Mouse (Mus musculus): ENCODE results near the gene Ppp6c. TPM values are rescaled to one million over a fixed set of nuclear protein-coding genes. Genes with fewer than 3 reads are reported as not detected.

The Ppp6c gene
- total RNA-seq (2023): 71.0 TPM

GRCm38 (mm10) chr2:39226019-39226640 lies at the start of gene Ppp6c:
Ppp6c (minus strand) TSS chr2:39226451.

DNA sequence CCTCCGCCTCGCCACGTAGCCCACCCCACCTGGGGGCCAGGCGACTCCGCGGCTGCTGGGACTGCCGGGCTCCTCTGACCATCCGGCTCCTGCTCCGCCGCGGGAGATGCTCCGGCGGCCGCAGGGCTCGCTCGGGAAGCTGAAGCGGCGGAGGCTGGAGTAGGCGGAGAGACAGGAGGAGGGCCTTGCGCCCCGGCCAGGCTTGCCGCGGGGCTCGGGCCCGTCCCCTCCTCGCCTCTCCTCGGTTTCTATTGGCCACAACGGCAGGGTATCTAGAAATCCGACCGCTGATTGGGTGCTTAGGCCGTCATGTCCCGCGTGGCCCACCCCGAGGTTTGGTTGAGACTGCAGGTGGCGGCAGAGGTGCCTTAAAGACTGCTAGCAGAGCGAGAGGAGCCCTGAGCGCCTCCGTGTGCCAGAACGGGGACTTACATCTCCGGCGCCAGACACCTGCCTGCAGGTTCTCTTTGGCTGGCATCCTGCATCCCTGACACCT lies 35.6 kb downstream of the Ppp6c start, which contains the start of gene Scai:
Gene Scai, minus strand, starts transcription at position 174 of the 496 bp plus-strand sequence.

Other genes starting within 250 kb of the Ppp6c start
- gene Wdr38, start 229.0 kb downstream of the Ppp6c start, total RNA-seq (2023): 0.47 TPM
- 60.9 TPM for gene Arpc5l, start 221.1 kb downstream of the Ppp6c start, total RNA-seq (2023)
- gene Rpl35, start 220.8 kb downstream of the Ppp6c start, total RNA-seq (2023): 991 TPM
- 29.3 TPM for gene Golga1, start 160.9 kb downstream of the Ppp6c start, total RNA-seq (2023)
- gene Scai, start 35.7 kb downstream of the Ppp6c start, total RNA-seq (2023): 38.7 TPM

All from CD4-positive naive resting alpha-beta T cell, adult 57 days (primary cell).